Mouse (Mus musculus) fat pad, adult 2 months (tissue): ENCODE data around the gene Them5.

Source experiments
- DNase-seq: peaks from one replicate; pipeline ENCODE4 v3.0.0-alpha.2; 2011; ENCODE audit warnings: low read depth, low spot score; ENCODE audit errors: extremely low read depth

Them5 gene

GRCm38 (mm10) chr3:94341959-94342422, at the start of gene Them5:
TSS of gene Them5 (plus strand) at chr3:94342099.
- no peak for DNase-seq

GRCm38 (mm10) chr3:94305457-94305856, 36.4 kb upstream of the Them5 start:
- no peak for DNase-seq

GRCm38 (mm10) chr3:94306975-94307374, 34.9 kb upstream of the Them5 start:
- DNase-seq: no peak

- DNase-seq: peak; percentile 46
Observed at GRCm38 (mm10) chr3:94309633-94310363, 32.1 kb upstream of the Them5 start, which contains the start of gene Them4. TSS of gene Them4 (plus strand) at chr3:94310089.

GRCm38 (mm10) chr3:94310491-94310890, 31.4 kb upstream of the Them5 start:
- no peak for DNase-seq

- no peak for DNase-seq
Observed at GRCm38 (mm10) chr3:94310911-94311310, 31.0 kb upstream of the Them5 start.

GRCm38 (mm10) chr3:94311376-94311775, 30.5 kb upstream of the Them5 start:
- DNase-seq: no peak

- DNase-seq: no peak
Observed at GRCm38 (mm10) chr3:94328681-94329080, 13.2 kb upstream of the Them5 start.

GRCm38 (mm10) chr3:94334442-94334841, 7.5 kb upstream of the Them5 start:
- DNase-seq: no peak

GRCm38 (mm10) chr3:94338522-94338921, 3.4 kb upstream of the Them5 start:
- no peak for DNase-seq

GRCm38 (mm10) chr3:94342552-94342951, 653 bp downstream of the Them5 start:
- DNase-seq: no peak

GRCm38 (mm10) chr3:94344182-94344581, 2.3 kb downstream of the Them5 start:
- DNase-seq: peak; percentile 75

GRCm38 (mm10) chr3:94344897-94345296, 3.0 kb downstream of the Them5 start:
- peak; percentile 83 for DNase-seq

- no peak for DNase-seq
Observed at GRCm38 (mm10) chr3:94348146-94348545, 6.2 kb downstream of the Them5 start.

GRCm38 (mm10) chr3:94360812-94361211, 18.9 kb downstream of the Them5 start:
- DNase-seq: no peak

- DNase-seq: no peak
Observed at GRCm38 (mm10) chr3:94362138-94362537, 20.2 kb downstream of the Them5 start, which contains the start of gene C2cd4d. TSS of gene C2cd4d (plus strand) at chr3:94362438.

GRCm38 (mm10) chr3:94363291-94364153, 21.6 kb downstream of the Them5 start:
- DNase-seq: no peak

GRCm38 (mm10) chr3:94364154-94364526, 22.2 kb downstream of the Them5 start:
- no peak for DNase-seq

GRCm38 (mm10) chr3:94366761-94367160, 24.9 kb downstream of the Them5 start:
- no peak for DNase-seq

GRCm38 (mm10) chr3:94367511-94367910, 25.6 kb downstream of the Them5 start:
- no peak for DNase-seq

GRCm38 (mm10) chr3:94368631-94369030, 26.7 kb downstream of the Them5 start:
- DNase-seq: no peak

GRCm38 (mm10) chr3:94369709-94370108, 27.8 kb downstream of the Them5 start:
- no peak for DNase-seq
